Mouse (Mus musculus): ENCODE results near the gene Ntm.

DNA sequence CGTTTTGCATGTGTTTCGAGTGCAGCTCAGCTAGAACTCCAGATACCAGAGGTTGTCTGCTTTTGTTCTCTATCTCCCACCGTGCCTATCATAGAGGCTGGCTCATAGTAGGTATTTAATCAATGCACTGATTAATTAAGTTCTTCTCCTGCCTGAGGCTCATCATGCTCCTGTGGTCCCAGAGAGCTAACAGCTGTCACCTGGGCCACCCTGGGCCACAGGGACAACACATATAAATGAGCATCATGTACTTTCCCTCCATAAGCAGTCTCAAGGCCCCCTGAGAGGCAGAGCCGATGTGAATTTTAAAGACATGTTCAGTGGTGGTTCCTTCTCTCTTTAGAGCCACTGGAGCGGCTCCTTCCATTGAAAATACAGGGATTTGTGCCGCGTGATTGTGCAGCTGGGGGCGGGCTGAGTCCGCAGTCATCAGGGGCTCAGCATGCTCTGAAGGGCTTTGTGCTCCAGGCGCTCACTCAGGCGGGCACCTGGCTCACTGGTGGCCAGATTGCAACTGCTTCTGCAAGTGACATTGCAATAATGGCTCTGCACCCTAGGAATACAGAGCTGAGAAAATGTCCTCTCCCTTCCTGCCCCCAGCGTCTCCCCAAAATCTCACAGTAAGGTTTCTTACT lies 160.8 kb downstream of the Ntm start:
- no peak for TF ChIP-seq CTCF (IDR thresholded peaks at IDR 0.05)
- TF ChIP-seq EP300 (IDR thresholded peaks at IDR 0.05), result no peak
